Mouse (Mus musculus) gastrocnemius, postnatal 25 days (tissue): Measurements from ENCODE around the gene Cfap221. TPM values are rescaled to one million over a fixed set of nuclear protein-coding genes. Genes with fewer than 3 reads are reported as not detected.

Experiments used
- DNase-seq: peaks from one replicate; pipeline ENCODE4 v3.0.0; 2022
- total RNA-seq, 2 experiments: library from RNA; stranded (reverse); gene quantifications; 1 replicate in 1 of 2; 2 replicates in 1 of 2; pipeline ENCODE4 v1.2.3; 2021

Gene Cfap221
- total RNA-seq, 2 experiments from 2014 or later = not detected

DNA sequence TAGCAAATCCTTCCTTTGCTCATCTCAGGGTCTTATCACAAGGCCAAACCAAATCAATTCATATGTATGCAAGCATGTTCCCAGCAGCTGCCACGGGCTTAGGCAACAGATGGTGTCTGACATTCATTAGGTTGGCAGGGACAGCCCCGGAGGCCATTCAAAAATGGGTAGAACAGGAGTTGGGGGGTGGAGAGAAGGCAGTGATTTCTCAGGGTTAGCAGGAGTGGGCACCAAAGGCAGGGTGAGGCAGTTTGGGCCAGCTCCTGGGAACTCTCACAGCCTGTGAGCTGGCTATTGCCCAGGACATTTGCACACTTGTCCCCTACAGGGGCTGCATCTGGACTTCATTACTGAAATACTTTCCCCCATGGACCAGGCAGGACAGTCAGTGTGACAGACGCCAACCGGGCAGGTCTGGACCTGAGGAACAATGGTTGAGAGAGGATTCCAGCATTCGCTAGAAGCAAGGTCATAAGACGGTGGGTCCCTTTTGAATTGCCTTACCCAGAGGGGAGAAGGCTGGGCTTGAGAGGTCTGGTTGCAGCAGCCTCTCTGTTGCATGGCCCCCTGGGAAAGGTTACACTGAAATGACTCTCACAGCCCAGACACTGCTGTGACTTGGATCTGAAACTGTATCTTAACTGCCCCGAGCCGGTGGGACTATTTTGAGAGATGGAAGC lies 94.3 kb downstream of the Cfap221 start:
- DNase-seq = no peak

DNA sequence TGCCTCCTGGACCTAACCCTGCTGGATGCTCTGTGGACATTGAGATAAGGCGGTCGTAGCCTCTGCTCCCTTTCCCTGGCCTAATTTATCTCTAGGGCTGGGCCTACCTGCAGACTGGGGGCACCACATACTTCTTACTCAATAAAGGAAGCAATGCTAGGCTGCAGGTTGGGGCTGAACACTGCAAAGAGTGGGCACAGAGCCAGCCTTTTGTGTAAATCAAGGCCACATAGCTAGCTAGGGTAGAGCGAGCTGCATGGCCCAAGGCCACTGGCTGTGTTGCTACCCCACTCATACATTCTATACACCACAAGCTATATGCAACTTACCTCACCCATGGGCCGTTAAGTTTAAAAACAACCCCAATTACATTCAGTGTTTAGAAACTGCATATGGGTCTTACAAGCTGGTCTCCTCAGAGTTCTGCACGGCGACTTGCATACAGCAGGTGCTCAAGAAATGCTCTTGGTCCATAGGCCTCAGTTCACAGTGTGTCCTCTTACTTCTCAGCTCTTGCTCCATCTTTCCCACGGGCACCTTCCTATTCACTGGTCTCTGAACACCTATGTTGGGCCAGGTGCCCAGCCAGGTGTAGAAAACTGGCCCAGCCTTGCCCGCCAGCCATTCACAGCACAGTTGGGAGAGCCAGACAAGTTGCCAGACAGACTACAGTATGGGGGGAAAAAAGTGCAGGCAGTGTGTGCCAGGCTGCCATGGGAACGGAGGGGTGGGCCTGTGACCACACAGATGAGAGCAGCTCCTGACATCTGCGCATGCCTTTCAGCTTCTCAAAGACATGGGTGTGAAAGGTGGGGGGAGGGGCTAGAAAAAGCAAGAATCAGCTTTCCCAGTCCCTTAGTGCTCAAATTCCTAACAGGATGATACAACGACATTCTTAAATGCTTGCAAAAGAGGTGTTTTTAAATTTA lies 97.6 kb downstream of the Cfap221 start:
- no peak for DNase-seq

GRCm38 (mm10) chr1:119894936-119895335 lies 102.1 kb downstream of the Cfap221 start:
- DNase-seq = peak; percentile 65

GRCm38 (mm10) chr1:119893600-119893999 lies 103.4 kb downstream of the Cfap221 start:
- DNase-seq = no peak

DNA sequence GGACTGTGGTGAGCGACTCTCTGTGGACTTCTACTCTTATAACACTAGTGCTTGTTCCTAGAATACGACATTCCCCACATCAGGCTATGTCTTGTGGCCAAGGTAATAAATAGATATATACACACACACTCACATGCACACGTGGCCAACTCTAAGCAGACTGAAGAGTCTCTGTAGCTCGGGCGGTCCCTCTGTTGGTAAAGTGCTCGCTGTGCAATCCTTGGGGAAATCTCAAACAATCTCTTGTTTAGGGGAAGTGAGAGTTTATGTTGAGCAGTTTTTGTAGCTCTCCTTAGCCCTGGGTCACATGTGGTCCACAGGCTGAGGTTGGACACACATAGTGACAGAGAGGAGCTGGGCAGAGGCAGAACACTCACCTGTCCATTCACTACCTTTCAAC lies 104.1 kb downstream of the Cfap221 start:
- DNase-seq = no peak

- no peak for DNase-seq
Observed at GRCm38 (mm10) chr1:119891865-119892264, 105.2 kb downstream of the Cfap221 start.

- DNase-seq = no peak
Observed at GRCm38 (mm10) chr1:119891149-119891548, 105.9 kb downstream of the Cfap221 start.

DNA sequence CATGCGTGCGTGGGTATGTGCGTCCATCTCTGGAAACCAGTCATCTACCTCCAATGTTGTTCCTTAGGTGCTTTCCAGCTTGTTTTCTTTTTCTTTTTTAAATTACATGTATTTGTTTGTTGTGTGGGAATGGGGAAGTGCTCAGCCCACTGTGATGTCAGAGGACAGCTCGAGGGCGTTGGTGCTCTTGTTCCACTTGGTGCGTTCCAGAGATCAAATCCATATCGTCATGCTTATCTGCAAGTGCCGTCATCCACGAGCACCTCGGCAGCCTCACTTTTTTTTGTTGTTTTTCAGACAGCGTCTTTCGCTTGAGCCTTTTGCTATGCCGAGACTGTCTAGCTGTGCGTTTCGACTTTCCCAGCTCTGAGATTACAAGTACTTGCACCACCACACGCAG lies 107.7 kb downstream of the Cfap221 start:
- no peak for DNase-seq

DNA sequence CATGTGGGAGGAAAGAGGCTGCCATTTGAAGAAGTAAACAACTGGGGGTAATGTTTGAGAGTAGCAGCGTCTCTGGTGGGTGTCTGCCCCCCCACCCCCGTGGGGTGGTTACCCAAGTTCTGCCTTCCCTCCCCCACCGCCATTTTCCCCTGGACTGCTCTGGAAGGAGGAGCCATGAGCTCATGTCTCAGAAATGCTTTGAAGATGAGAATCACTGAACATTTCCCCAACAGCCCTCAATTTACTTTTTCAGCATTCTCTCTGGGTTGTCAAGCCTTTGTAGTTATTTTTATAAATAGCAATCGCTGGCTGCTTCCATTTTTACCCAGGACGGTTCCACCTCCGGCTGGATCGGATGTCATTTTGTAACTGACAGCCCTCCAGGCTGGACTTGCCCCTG lies 110.7 kb downstream of the Cfap221 start:
- DNase-seq = no peak

- no peak for DNase-seq
Observed at GRCm38 (mm10) chr1:119884272-119884671, 112.8 kb downstream of the Cfap221 start.

GRCm38 (mm10) chr1:119878909-119879308 lies 118.1 kb downstream of the Cfap221 start:
- peak; percentile 44 for DNase-seq

DNA sequence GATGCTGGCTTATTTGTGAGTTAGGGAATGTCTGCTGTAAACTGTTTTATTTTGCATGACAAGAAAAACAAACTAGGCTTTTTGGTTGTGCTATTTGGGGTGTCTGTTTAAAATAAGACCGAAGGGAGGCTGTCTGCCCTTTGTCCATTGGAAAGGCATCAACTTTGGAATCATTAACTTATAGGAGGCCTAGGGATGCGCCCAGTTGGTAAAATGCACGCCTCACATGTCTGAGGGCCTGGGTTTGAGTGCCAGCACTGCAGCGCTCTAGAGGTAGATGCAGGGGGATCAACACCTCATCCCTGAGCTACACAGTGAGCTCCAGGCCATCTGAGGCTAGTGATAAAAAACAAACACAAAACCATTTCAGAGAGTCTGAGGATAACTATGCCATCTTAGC lies 119.6 kb downstream of the Cfap221 start:
- no peak for DNase-seq

Other genes starting within 250 kb of the Cfap221 start
- 10 to 100 TPM; 21.2 to 42.4 TPM for gene Ptpn4, start 159.6 kb downstream of the Cfap221 start, total RNA-seq
- 1 to 10 TPM; 5.1 TPM for gene Tmem177, start 84.0 kb downstream of the Cfap221 start, total RNA-seq
- gene Sctr, start 9.7 kb upstream of the Cfap221 start, total RNA-seq = 1 to 10 TPM; 3.0 to 3.8 TPM
- gene Tmem37, start 76.8 kb upstream of the Cfap221 start, total RNA-seq = 10 to 100 TPM; 11.2 to 16.5 TPM
- 100 to 1,000 TPM; 177 to 210 TPM for gene Dbi, start 123.8 kb upstream of the Cfap221 start, total RNA-seq
- 1 to 10 TPM; 4.9 to 5.4 TPM for gene 3110009E18Rik, start 124.0 kb upstream of the Cfap221 start, total RNA-seq